Mouse (Mus musculus) forebrain, embryonic 15.5 days (tissue): ENCODE measurements around the gene Siglece. TPM values are rescaled to one million over a fixed set of nuclear protein-coding genes. Genes with fewer than 3 reads are reported as not detected.
"Not testable (repeated sequence)": the region's sequence is repeated elsewhere in the genome, so short reads cannot be mapped to it uniquely, and the experiment has no call there.

Experiments
- ATAC-seq: fragments of 200-750 bp; cut with Nextera tagmentation; replicated peaks from 2 replicates; pipeline ENCODE4 v1.8.0; 2017; ENCODE audit warnings: mild to moderate bottlenecking, moderate TSS enrichment, moderate library complexity
- H3K27ac ChIP-seq: fragments of 300-500 bp; sonication (generic); replicated peaks from 2 replicates; pipeline ENCODE4 v1.5.1; 2015; ENCODE audit warnings: mild to moderate bottlenecking, inconsistent platforms
- H3K27me3 ChIP-seq: fragments of 300-500 bp; sonication (generic); 2 replicates; pipeline ENCODE4 v1.6.1; 2015; ENCODE audit warnings: inconsistent platforms
- H3K36me3 ChIP-seq: fragments of 300-500 bp; sonication (generic); 2 replicates; pipeline ENCODE4 v1.6.1; 2015; ENCODE audit warnings: mild to moderate bottlenecking, inconsistent platforms
- H3K4me1 ChIP-seq: fragments of 300-500 bp; sonication (generic); 2 replicates; pipeline ENCODE4 v1.6.1; 2015; ENCODE audit warnings: inconsistent platforms
- H3K4me2 ChIP-seq: fragments of 300-500 bp; sonication (generic); replicated peaks from 2 replicates; pipeline ENCODE4 v1.6.1; 2015; ENCODE audit warnings: mild to moderate bottlenecking, inconsistent platforms
- H3K4me3 ChIP-seq: fragments of 300-500 bp; sonication (generic); 2 replicates; pipeline ENCODE4 v1.5.1; 2015; ENCODE audit warnings: mild to moderate bottlenecking, inconsistent platforms
- H3K9ac ChIP-seq: fragments of 300-500 bp; sonication (generic); replicated peaks from 2 replicates; pipeline ENCODE4 v1.6.1; 2015; ENCODE audit warnings: mild to moderate bottlenecking, inconsistent platforms
- H3K9me3 ChIP-seq: fragments of 300-500 bp; sonication (generic); 2 replicates; pipeline ENCODE4 v1.6.1; 2016; ENCODE audit warnings: inconsistent platforms
- WGBS: fragments of 180-500 bp; shearing (Covaris S2); methylation state at CpG from one replicate; pipeline ENCODE4 v1.1.7; 2015; ENCODE audit warnings: mixed read lengths; 5-methylcytosine and 5-hydroxymethylcytosine counted together
- polyA plus RNA-seq: library from polyadenylated mRNA; unstranded; fragments of >200 nt; fragmentation: Nextera tagmentation; extraction: Ambion mirVana; gene quantifications from 2 replicates; pipeline ENCODE4 v1.2.1, GENCODE M21; 2015

Gene Siglece
- 0.13 and 0.18 TPM in 2 replicates for polyA plus RNA-seq

DNA sequence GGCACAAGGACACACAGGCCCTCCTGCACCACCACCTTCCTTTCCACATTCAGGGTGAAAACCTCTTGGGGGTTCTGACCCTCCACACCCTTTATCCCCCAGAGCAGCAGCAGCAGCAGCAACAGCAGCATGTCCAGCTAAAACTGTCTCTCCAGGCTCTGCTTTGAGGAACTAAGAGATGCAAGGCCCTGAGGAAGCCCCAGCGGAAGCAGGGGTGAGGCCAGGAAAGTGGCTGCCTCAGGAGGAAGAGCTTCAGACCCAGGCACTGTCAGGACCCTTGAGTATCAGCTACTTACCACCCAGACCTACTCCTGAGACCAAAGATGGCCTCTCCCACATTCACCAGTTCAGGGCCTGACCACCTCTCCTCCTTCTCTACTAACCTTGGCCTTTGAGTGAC is at the start of gene Siglece:
Siglece (minus strand) TSS at position 160 of the 400 bp plus-strand sequence.
- H3K36me3 ChIP-seq = no peaks in the 10 kb centered on the region
- no peaks in the 10 kb centered on the region for H3K9me3 ChIP-seq
- no peak within 1 kb of the TSS for H3K9ac ChIP-seq
- H3K27ac ChIP-seq = no peak within 1 kb of the TSS
- H3K4me3 ChIP-seq = no peak within 1 kb of the TSS
- H3K4me1 ChIP-seq = no peaks in the 10 kb centered on the region
- H3K27me3 ChIP-seq = no peaks in the 10 kb centered on the region
- no peak for ATAC-seq
- 61% methylated on average over 1 of the region's 1 CpGs for WGBS
- H3K4me2 ChIP-seq = no peak within 1 kb of the TSS

- Histone ChIP-seq H3K27me3 (no peaks in the 10 kb centered on the region), H3K36me3 (no peaks in the 10 kb centered on the region), H3K9ac (no peak within 1 kb of the TSS), H3K4me3 (no peak within 1 kb of the TSS), H3K4me2 (no peak within 1 kb of the TSS), H3K9me3 (no peaks in the 10 kb centered on the region), H3K27ac (no peak within 1 kb of the TSS), H3K4me1 (no peaks in the 10 kb centered on the region)
- ATAC-seq = no peak
Measured at GRCm38 (mm10) chr7:43690118-43690517, 30.2 kb upstream of the Siglece start, which contains the start of gene Klk14. Klk14 (plus strand) TSS chr7:43690418.

GRCm38 (mm10) chr7:43685088-43685487 is 25.1 kb upstream of the Siglece start:
- no peak for ATAC-seq
- no peaks in the 10 kb centered on the region for H3K4me1 ChIP-seq
- WGBS = 85% methylated on average over 7 of the region's 7 CpGs

DNA sequence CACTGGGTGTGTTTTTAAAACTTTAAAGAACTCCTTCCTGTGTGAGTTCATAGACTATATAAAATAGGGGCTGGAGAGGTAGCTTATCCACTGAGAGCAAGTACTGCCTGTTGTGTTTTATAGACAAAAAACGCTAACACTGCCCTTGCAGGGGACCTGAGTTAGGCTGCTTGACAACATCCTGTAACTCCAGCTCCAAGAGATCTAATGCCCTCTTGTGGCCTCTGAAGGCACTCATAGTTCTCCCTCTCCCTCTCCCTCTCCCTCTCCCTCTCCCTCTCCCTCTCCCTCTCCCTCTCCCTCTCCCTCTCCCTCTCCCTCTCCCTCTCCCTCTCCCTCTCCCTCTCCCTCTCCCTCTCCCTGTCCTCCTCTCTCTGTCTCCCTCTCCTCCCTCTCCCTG is 22.6 kb upstream of the Siglece start:
- not testable (repeated sequence) for H3K27ac ChIP-seq, H3K27me3 ChIP-seq, H3K4me2 ChIP-seq, H3K9ac ChIP-seq, H3K4me3 ChIP-seq, ATAC-seq, H3K4me1 ChIP-seq, H3K9me3 ChIP-seq
- 14% methylated on average over 1 of the region's 1 CpGs for WGBS
- peaks cover 14% of the 10 kb centered on the region for H3K36me3 ChIP-seq

More at GRCm38 (mm10) chr7:43685088-43685487, 25.1 kb upstream of the Siglece start:
- Histone ChIP-seq H3K4me3 (no peak overlapping the region), H3K36me3 (no peaks in the 10 kb centered on the region), H3K27ac (no peak overlapping the region), H3K9me3 (no peaks in the 10 kb centered on the region), H3K9ac (no peak overlapping the region), H3K27me3 (no peaks in the 10 kb centered on the region), H3K4me2 (no peak overlapping the region)

- peak; percentile 30; the same call in 1 of the 2 replicates for ATAC-seq
Measured at GRCm38 (mm10) chr7:43680960-43681359, 21.0 kb upstream of the Siglece start.

GRCm38 (mm10) chr7:43678517-43678916 is 18.6 kb upstream of the Siglece start:
- no peaks in the 10 kb centered on the region for H3K9me3 ChIP-seq
- no peak overlapping the region for H3K4me2 ChIP-seq
- no peak overlapping the region for H3K27ac ChIP-seq
- ATAC-seq = no peak
- no peak overlapping the region for H3K4me3 ChIP-seq
- no peak overlapping the region for H3K9ac ChIP-seq
- 0 out of 2 replicates have a peak, but pooled peaks cover under 1% of the 10 kb centered on the region for H3K4me1 ChIP-seq
- H3K36me3 ChIP-seq = peaks cover 44% of the 10 kb centered on the region
- no peaks in the 10 kb centered on the region for H3K27me3 ChIP-seq

More at GRCm38 (mm10) chr7:43680960-43681359, 21.0 kb upstream of the Siglece start:
- Histone ChIP-seq H3K36me3 (peaks cover 29% of the 10 kb centered on the region), H3K4me1 (no peaks in the 10 kb centered on the region), H3K9me3 (no peaks in the 10 kb centered on the region), H3K4me2 (no peak overlapping the region), H3K27ac (no peak overlapping the region), H3K27me3 (no peaks in the 10 kb centered on the region), H3K4me3 (no peak overlapping the region), H3K9ac (no peak overlapping the region)
- WGBS = 21% methylated on average over 5 of the region's 5 CpGs

- H3K9me3 ChIP-seq = no peaks in the 10 kb centered on the region
- ATAC-seq = no peak
- no peak overlapping the region for H3K4me2 ChIP-seq
- peaks cover 44% of the 10 kb centered on the region for H3K36me3 ChIP-seq
- 92% methylated on average over 29 of the region's 32 CpGs for WGBS
- H3K27me3 ChIP-seq = no peaks in the 10 kb centered on the region
- no peak overlapping the region for H3K27ac ChIP-seq
- peaks cover 17% of the 10 kb centered on the region for H3K4me1 ChIP-seq
- no peak overlapping the region for H3K9ac ChIP-seq
- H3K4me3 ChIP-seq = no peak overlapping the region
Measured at GRCm38 (mm10) chr7:43675091-43675490, 15.1 kb upstream of the Siglece start.

DNA sequence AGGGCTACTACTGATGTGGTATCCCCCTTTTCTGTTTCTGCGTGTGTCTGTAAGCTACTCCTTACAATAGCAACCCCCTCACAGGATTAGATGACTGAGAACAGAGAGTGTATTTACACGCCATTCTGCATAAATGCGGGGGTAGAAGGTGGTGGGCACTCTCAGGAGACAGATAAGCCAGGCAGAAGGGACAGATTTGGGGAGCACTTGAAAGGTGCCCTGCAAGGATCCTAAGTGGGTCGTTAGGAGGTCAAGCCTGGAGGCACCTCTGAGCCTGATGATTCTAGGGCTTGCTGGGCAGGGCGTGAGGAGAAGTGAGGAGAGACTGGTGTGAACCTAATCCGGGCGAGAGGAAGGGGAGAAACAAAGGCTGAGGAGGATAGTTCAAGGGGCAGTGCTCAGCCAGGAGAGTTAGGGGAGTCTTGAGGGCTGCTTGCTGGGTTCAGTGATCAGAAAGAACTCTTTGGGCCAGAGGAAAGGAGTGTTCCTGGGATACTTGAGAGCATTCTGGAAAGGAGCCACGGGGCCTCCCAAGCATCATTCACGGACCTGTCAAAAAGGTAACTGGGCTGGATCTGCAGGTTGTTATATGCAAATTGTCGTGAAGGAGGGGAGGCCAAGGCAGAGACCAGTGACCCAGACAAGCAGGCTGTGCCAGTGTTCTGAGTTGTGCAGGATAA is 12.8 kb upstream of the Siglece start:
- H3K27me3 ChIP-seq = no peaks in the 10 kb centered on the region
- H3K9me3 ChIP-seq = no peaks in the 10 kb centered on the region
- WGBS = 9% methylated on average over 10 of the region's 10 CpGs
- H3K9ac ChIP-seq = peak overlapping the region; percentile 71
- ATAC-seq = peak; percentile 24; the same call in 1 of the 2 replicates
- peaks cover 32% of the 10 kb centered on the region for H3K36me3 ChIP-seq
- H3K4me2 ChIP-seq = peak overlapping the region; percentile 82
- peak overlapping the region; percentile 41 for H3K27ac ChIP-seq
- peaks cover 17% of the 10 kb centered on the region for H3K4me1 ChIP-seq
- peak overlapping the region; percentile 72 for H3K4me3 ChIP-seq

GRCm38 (mm10) chr7:43671809-43672580 is 12.0 kb upstream of the Siglece start, which contains the start of gene Ctu1:
Ctu1 (plus strand) TSS chr7:43672016.
- ATAC-seq = peak; percentile 95
- Histone ChIP-seq H3K27ac (peak within 1 kb of the TSS; percentile 41), H3K4me3 (peak within 1 kb of the TSS; percentile 72), H3K9ac (peak within 1 kb of the TSS; percentile 71), H3K27me3 (no peaks in the 10 kb centered on the region), H3K36me3 (peaks cover 25% of the 10 kb centered on the region), H3K4me2 (peak within 1 kb of the TSS; percentile 82), H3K9me3 (no peaks in the 10 kb centered on the region), H3K4me1 (peaks cover 17% of the 10 kb centered on the region)
- WGBS = under 1% methylated on average over 26 of the region's 26 CpGs

GRCm38 (mm10) chr7:43671064-43671808 is 11.3 kb upstream of the Siglece start:
- 67% methylated on average over 11 of the region's 11 CpGs for WGBS
- Histone ChIP-seq H3K36me3 (peaks cover 18% of the 10 kb centered on the region), H3K9ac (peak overlapping the region; percentile 37; the same call in 1 of the 2 replicates), H3K4me2 (peak overlapping the region; percentile 82), H3K27me3 (no peaks in the 10 kb centered on the region), H3K27ac (no peak overlapping the region), H3K4me3 (peak overlapping the region; percentile 72), H3K9me3 (no peaks in the 10 kb centered on the region), H3K4me1 (peaks cover 17% of the 10 kb centered on the region)
- peak; percentile 62 for ATAC-seq

- H3K27ac ChIP-seq = no peak overlapping the region
- H3K9me3 ChIP-seq = no peaks in the 10 kb centered on the region
- H3K4me3 ChIP-seq = no peak overlapping the region
- peaks cover 17% of the 10 kb centered on the region for H3K4me1 ChIP-seq
- H3K36me3 ChIP-seq = no peaks in the 10 kb centered on the region
- no peaks in the 10 kb centered on the region for H3K27me3 ChIP-seq
- no peak for ATAC-seq
- H3K9ac ChIP-seq = no peak overlapping the region
- 21% methylated on average over 3 of the region's 3 CpGs for WGBS
- H3K4me2 ChIP-seq = no peak overlapping the region
Measured at GRCm38 (mm10) chr7:43668582-43668981, 8.6 kb upstream of the Siglece start.

- not testable (repeated sequence) for ATAC-seq, H3K9me3 ChIP-seq, H3K9ac ChIP-seq, H3K27me3 ChIP-seq, H3K36me3 ChIP-seq, H3K27ac ChIP-seq, H3K4me1 ChIP-seq, H3K4me2 ChIP-seq, H3K4me3 ChIP-seq
- WGBS = 89% methylated on average over 4 of the region's 4 CpGs
Measured at GRCm38 (mm10) chr7:43667221-43667620, 7.3 kb upstream of the Siglece start.
